Mouse (Mus musculus): Measurements from ENCODE around the gene Eif3d. TPM values are rescaled to one million over a fixed set of nuclear protein-coding genes. Genes with fewer than 3 reads are reported as not detected.
"Not testable (repeated sequence)": the region's sequence is repeated elsewhere in the genome, so short reads cannot be mapped to it uniquely, and the experiment has no call there.

Gene Eif3d
- polyA plus RNA-seq (2011; ENCODE audit: insufficient read depth, insufficient read length, low read depth, missing spikeins) = 357 and 409 TPM in 2 replicates

DNA sequence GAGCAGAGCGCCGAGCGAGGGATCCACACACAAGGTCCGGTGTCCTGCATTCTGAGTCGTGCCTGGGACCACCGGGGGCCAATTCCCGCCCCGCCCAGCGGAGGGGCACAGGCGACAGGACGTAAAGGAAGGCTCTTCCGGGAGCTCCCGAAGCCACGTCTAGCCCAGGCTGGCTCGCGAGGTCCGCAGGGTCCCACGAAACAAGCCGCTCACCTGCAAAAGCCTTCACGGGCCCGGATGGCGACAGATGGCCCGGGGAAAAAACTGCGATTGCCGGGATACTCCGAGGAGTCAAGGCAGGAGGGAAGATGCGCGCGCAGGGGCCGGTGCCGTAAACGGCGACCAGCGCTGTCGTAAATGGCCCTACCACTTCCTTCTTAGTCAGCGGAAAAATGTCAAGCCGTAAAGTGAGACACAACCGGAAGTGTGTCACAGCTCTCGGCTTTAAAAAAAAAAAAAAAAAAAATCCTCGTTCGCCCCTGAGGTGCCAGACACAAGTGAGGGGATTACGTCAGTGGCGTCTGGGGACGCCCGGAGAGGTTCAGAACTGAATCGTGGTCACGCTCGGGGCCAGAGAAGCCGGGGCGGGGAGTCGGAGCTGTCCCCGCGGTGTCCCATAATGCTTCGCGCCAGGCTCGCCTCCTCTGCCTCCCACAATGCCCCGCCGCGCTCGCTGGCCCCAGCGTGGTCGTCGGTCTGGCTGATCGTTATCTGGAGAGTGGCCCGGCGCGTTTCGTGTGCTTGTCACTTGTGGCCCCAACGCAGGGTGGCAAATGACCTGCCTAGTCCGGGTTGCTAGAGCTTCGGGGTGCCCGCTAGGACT is at the start of gene Eif3d:
Eif3d (minus strand) TSS at position 344 of the 823 bp plus-strand sequence.
- Histone ChIP-seq H3K4me1 (ENCODE audit: control insufficient read depth, insufficient read depth, low read length) (peaks cover 2% of the 10 kb centered on the region), H3K4me3 (ENCODE audit: low read depth, low read length) (peak within 1 kb of the TSS; percentile 97), H3K27ac (ENCODE audit: insufficient read depth, low read length) (peak within 1 kb of the TSS; percentile 89), H3K9me3 (replicated peaks; ENCODE audit: control insufficient read depth, insufficient read depth, low read length, poor library complexity, severe bottlenecking) (no peaks in the 10 kb centered on the region), H3K27me3 (ENCODE audit: control insufficient read depth, insufficient read depth, low read length, poor library complexity, severe bottlenecking) (no peaks in the 10 kb centered on the region), H3K36me3 (ENCODE audit: control insufficient read depth, insufficient read depth, low read length, poor library complexity, severe bottlenecking) (peaks cover 29% of the 10 kb centered on the region), H3K9ac (ENCODE audit: low read depth, poor library complexity, severe bottlenecking) (peak within 1 kb of the TSS; percentile 91)
- TF ChIP-seq EP300 (IDR thresholded peaks at IDR 0.05; ENCODE audit: insufficient read depth, low read depth, low read length) = no peak
- TF ChIP-seq CTCF (IDR thresholded peaks at IDR 0.05; ENCODE audit: low read depth, low read length) = no peak
- peak; percentile 36 for TF ChIP-seq POLR2A (IDR thresholded peaks at IDR 0.05; ENCODE audit: insufficient read depth, low read length)

DNA sequence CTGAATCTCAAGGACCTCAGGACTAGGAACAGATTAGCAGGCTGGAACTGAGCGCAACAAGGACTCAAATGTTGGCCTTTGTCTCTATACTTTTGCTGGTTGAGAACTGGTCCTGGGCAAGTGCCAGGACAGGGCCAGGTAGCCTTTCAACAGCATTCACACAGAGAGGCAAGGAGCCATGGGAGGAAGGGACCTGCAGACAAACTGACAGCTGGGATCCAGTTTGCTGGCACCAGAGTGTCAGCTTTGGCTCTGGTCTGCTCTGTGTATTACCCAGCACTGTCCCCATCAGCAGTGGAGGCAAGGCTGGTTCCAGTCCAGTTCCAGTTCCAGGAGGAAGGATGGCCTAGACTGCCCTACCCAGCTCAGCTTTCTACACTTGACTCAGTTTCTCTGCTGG is 43.4 kb upstream of the Eif3d start:
- TF ChIP-seq EP300 (IDR thresholded peaks at IDR 0.05; ENCODE audit: insufficient read depth, low read depth, low read length) (no peak), CTCF (IDR thresholded peaks at IDR 0.05; ENCODE audit: low read depth, low read length) (no peak)
- H3K4me3 ChIP-seq (ENCODE audit: low read depth, low read length) = no peak overlapping the region
- no peak overlapping the region for H3K27ac ChIP-seq (ENCODE audit: insufficient read depth, low read length)
- H3K36me3 ChIP-seq (ENCODE audit: control insufficient read depth, insufficient read depth, low read length, poor library complexity, severe bottlenecking) = no peaks in the 10 kb centered on the region
- no peaks in the 10 kb centered on the region for H3K9me3 ChIP-seq (replicated peaks; ENCODE audit: control insufficient read depth, insufficient read depth, low read length, poor library complexity, severe bottlenecking)
- H3K4me1 ChIP-seq (ENCODE audit: control insufficient read depth, insufficient read depth, low read length) = no peaks in the 10 kb centered on the region
- no peak overlapping the region for H3K9ac ChIP-seq (ENCODE audit: low read depth, poor library complexity, severe bottlenecking)
- H3K27me3 ChIP-seq (ENCODE audit: control insufficient read depth, insufficient read depth, low read length, poor library complexity, severe bottlenecking) = no peaks in the 10 kb centered on the region

DNA sequence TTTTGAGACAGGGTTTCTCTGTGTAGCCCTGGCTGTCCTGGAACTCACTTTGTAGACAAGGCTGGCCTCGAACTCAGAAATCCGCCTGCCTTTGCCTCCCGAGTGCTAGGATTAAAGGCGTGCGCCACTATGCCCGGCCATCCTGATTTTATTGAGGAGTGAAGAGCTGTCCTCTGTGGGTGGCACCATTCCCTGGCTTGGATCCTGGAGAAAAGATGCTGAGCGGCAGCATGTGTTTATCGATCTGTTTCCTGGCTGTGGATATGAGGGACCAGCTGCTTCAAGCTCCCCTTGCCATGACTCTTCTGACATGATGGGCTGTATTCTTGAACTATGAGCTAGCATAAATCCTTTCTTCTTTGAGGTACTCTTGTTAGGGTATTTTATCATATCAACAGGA is 37.6 kb upstream of the Eif3d start:
- H3K9ac ChIP-seq (ENCODE audit: low read depth, poor library complexity, severe bottlenecking); H3K36me3 ChIP-seq (ENCODE audit: control insufficient read depth, insufficient read depth, low read length, poor library complexity, severe bottlenecking); H3K9me3 ChIP-seq (replicated peaks; ENCODE audit: control insufficient read depth, insufficient read depth, low read length, poor library complexity, severe bottlenecking); H3K27me3 ChIP-seq (ENCODE audit: control insufficient read depth, insufficient read depth, low read length, poor library complexity, severe bottlenecking); H3K4me3 ChIP-seq (ENCODE audit: low read depth, low read length); H3K27ac ChIP-seq (ENCODE audit: insufficient read depth, low read length): not testable (repeated sequence)
- H3K4me1 ChIP-seq (ENCODE audit: control insufficient read depth, insufficient read depth, low read length) = peaks cover 20% of the 10 kb centered on the region

DNA sequence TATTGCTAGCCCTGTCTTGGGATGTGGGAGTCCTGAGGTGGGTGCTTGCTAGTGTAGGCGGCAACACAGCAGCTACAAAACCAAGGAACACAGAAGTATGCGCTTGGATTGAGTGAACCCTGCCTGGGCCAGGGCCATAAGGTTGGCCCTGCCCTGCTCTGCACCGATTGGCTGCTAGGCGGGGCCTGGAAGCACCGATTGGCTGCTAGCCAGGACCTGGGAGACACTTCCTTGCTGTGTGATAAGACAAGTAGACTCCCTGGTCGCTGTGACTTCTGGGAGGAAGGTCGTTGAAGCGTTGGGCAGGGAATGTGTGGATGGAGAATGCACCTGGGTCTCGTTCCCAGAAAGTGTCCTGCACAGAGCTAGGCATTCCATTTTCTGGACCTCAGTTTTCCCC is 33.3 kb upstream of the Eif3d start:
- Histone ChIP-seq H3K9me3 (replicated peaks; ENCODE audit: control insufficient read depth, insufficient read depth, low read length, poor library complexity, severe bottlenecking) (no peaks in the 10 kb centered on the region), H3K9ac (ENCODE audit: low read depth, poor library complexity, severe bottlenecking) (no peak overlapping the region), H3K27me3 (ENCODE audit: control insufficient read depth, insufficient read depth, low read length, poor library complexity, severe bottlenecking) (no peaks in the 10 kb centered on the region), H3K36me3 (ENCODE audit: control insufficient read depth, insufficient read depth, low read length, poor library complexity, severe bottlenecking) (no peaks in the 10 kb centered on the region), H3K27ac (ENCODE audit: insufficient read depth, low read length) (no peak overlapping the region), H3K4me3 (ENCODE audit: low read depth, low read length) (no peak overlapping the region), H3K4me1 (ENCODE audit: control insufficient read depth, insufficient read depth, low read length) (peaks cover 25% of the 10 kb centered on the region)
- no peak for TF ChIP-seq CTCF (IDR thresholded peaks at IDR 0.05; ENCODE audit: low read depth, low read length)
- TF ChIP-seq POLR2A (IDR thresholded peaks at IDR 0.05; ENCODE audit: insufficient read depth, low read length) = peak; percentile 44

DNA sequence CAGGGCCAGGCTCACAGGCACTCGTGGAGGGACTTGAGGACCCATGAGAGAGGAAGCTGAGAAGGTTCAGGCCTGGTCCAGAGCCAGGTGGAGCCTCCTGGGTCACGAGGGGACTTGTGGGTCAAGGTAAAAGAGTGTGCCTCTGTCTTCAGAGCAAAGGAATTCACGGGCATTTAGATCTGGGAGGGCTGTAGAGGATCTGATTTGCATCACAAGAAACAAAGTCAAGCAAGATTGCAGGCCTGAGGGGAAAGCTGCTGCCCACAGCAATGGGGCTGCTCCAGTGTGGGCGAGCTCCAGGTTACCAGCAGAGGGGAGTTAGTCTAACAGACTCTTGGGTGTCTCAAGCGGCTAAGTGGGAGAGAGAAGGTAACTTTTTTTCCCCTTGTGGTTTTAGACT is 30.8 kb upstream of the Eif3d start:
- Histone ChIP-seq H3K9me3 (replicated peaks; ENCODE audit: control insufficient read depth, insufficient read depth, low read length, poor library complexity, severe bottlenecking) (no peaks in the 10 kb centered on the region), H3K27me3 (ENCODE audit: control insufficient read depth, insufficient read depth, low read length, poor library complexity, severe bottlenecking) (no peaks in the 10 kb centered on the region), H3K27ac (ENCODE audit: insufficient read depth, low read length) (peak overlapping the region; percentile 73), H3K4me1 (ENCODE audit: control insufficient read depth, insufficient read depth, low read length) (peaks cover 15% of the 10 kb centered on the region), H3K4me3 (ENCODE audit: low read depth, low read length) (no peak overlapping the region), H3K36me3 (ENCODE audit: control insufficient read depth, insufficient read depth, low read length, poor library complexity, severe bottlenecking) (no peaks in the 10 kb centered on the region), H3K9ac (ENCODE audit: low read depth, poor library complexity, severe bottlenecking) (no peak overlapping the region)
- TF ChIP-seq CTCF (IDR thresholded peaks at IDR 0.05; ENCODE audit: low read depth, low read length) (no peak), POLR2A (IDR thresholded peaks at IDR 0.05; ENCODE audit: insufficient read depth, low read length) (no peak), EP300 (IDR thresholded peaks at IDR 0.05; ENCODE audit: insufficient read depth, low read depth, low read length) (peak; percentile 80)

DNA sequence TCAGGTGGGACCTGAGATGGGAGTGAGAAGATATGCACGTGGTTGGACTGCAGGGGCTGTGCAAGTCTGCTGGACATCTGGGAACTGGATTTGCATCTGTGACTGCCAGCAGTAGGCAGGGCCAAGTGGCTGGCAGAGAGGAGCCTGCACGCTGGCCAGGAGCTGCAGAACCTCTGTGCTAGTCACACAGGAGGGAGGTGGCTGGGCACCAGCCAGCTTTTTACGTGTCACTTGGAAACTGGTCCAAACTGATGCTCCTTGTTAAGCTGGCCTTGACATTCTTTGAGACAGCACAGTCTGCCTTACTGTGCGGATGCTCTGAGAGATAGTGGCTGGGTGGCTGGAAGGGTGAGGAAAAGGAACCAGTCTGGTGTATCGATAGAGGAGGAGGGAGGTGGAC is 17.9 kb upstream of the Eif3d start:
- no peak for TF ChIP-seq EP300 (IDR thresholded peaks at IDR 0.05; ENCODE audit: insufficient read depth, low read depth, low read length)
- no peak for TF ChIP-seq POLR2A (IDR thresholded peaks at IDR 0.05; ENCODE audit: insufficient read depth, low read length)
- TF ChIP-seq CTCF (IDR thresholded peaks at IDR 0.05; ENCODE audit: low read depth, low read length) = no peak
- no peak overlapping the region for H3K27ac ChIP-seq (ENCODE audit: insufficient read depth, low read length)
- no peaks in the 10 kb centered on the region for H3K9me3 ChIP-seq (replicated peaks; ENCODE audit: control insufficient read depth, insufficient read depth, low read length, poor library complexity, severe bottlenecking)
- no peak overlapping the region for H3K9ac ChIP-seq (ENCODE audit: low read depth, poor library complexity, severe bottlenecking)
- H3K27me3 ChIP-seq (ENCODE audit: control insufficient read depth, insufficient read depth, low read length, poor library complexity, severe bottlenecking) = no peaks in the 10 kb centered on the region
- peaks cover 3% of the 10 kb centered on the region for H3K4me1 ChIP-seq (ENCODE audit: control insufficient read depth, insufficient read depth, low read length)
- H3K36me3 ChIP-seq (ENCODE audit: control insufficient read depth, insufficient read depth, low read length, poor library complexity, severe bottlenecking) = no peaks in the 10 kb centered on the region
- no peak overlapping the region for H3K4me3 ChIP-seq (ENCODE audit: low read depth, low read length)

All from ES-Bruce4 (cell line).